Mouse (Mus musculus) urinary bladder, postnatal 10 days (tissue): ENCODE data around the gene E2f8.

Source experiments
- DNase-seq: peaks from one replicate; pipeline ENCODE4 v3.0.0; 2022; ENCODE audit warnings: low spot score

Gene E2f8

GRCm38 (mm10) chr7:48891029-48891428 lies 9.6 kb upstream of the E2f8 start:
- no peak for DNase-seq

GRCm38 (mm10) chr7:48888751-48889150 lies 7.4 kb upstream of the E2f8 start:
- DNase-seq: no peak

- no peak for DNase-seq
Observed at GRCm38 (mm10) chr7:48887973-48888372, 6.6 kb upstream of the E2f8 start.

DNA sequence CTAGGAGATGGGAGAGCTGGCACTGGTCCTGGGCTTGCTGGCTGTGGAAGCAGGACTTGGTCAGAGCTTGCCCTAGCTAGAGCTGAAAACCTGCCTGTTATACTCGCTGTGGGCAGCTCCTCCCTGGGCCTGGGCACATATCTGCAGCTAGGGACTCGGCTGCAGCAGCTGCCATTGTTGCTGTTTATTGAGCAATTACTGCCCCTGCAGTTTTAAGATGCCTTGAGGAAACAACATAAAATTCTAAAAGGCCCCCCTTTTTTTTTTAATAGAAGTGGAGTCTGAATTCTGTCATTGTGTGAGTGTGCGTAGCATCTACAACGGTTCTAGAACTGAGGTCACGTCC lies 2.8 kb upstream of the E2f8 start:
- DNase-seq: no peak

DNA sequence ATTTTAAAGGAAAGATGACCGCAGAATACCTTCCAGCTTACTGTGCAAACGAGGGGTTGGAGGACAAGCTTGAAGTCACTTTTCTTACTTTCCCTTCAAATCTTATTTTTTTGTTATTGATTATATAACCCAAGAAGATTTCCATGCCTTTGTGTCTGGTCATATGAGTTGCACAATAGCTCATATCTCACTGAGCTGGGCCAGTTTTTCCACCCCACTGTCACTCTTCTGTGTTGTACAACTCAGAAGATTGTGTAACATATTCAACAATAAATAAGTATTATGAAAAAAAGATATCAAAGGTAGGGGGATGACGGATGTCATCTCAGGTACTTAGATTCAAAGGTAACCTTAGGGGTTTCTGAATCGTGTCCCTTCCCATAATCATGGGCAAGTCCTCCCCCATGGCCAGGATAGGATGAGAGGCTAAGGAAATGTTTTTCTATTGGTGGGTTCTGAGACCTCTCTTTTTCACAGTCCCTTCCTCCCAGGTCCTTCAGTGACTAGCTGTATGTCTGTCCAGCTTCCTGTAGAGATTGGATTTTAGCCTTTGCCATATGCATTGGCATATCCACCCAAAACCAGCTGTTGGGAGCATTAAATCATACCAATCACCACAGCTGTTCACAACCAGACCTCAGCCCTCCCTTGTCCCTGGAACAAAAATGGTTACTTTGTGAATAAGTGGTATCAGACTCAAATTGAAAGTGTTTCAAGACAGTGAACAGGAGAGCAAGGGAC lies 2.3 kb upstream of the E2f8 start:
- DNase-seq: no peak

- no peak for DNase-seq
Observed at GRCm38 (mm10) chr7:48881971-48882609, 694 bp upstream of the E2f8 start.

GRCm38 (mm10) chr7:48880591-48881481 lies 560 bp downstream of the E2f8 start:
- DNase-seq: peak; percentile 88

- no peak for DNase-seq
Observed at GRCm38 (mm10) chr7:48879574-48879973, 1.8 kb downstream of the E2f8 start.

DNA sequence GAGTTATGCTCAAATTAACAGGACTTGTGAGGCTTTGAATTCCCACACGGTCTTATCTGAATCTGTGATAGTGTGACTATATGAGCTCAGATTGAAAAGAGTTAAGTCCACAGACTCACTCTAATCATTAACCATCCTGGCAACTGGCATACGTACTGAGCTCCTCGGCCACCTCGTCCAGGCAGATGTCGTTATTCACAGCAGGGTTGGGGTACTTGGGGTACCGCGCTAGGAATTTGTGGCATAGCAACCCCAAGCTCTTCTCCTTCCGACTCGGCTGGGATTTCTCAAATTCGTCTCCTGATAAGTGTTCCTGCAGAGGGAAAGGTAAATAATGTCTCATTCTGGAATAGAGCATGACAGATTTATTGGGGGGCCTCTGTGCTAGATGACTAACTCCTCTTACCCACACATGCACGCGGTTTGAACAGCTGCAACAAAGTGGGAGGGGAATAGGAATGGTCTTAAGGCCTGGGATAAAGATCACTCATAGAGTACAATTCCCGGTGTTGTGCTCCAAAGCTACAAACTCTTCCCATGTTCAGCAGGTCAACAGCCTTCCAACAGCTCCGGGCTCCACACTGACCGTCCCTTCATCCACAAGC lies 3.5 kb downstream of the E2f8 start:
- DNase-seq: no peak

- DNase-seq: no peak
Observed at GRCm38 (mm10) chr7:48876526-48876925, 4.9 kb downstream of the E2f8 start.

- no peak for DNase-seq
Observed at GRCm38 (mm10) chr7:48875096-48875495, 6.3 kb downstream of the E2f8 start.

GRCm38 (mm10) chr7:48871292-48871691 lies 10.1 kb downstream of the E2f8 start:
- DNase-seq: no peak

DNA sequence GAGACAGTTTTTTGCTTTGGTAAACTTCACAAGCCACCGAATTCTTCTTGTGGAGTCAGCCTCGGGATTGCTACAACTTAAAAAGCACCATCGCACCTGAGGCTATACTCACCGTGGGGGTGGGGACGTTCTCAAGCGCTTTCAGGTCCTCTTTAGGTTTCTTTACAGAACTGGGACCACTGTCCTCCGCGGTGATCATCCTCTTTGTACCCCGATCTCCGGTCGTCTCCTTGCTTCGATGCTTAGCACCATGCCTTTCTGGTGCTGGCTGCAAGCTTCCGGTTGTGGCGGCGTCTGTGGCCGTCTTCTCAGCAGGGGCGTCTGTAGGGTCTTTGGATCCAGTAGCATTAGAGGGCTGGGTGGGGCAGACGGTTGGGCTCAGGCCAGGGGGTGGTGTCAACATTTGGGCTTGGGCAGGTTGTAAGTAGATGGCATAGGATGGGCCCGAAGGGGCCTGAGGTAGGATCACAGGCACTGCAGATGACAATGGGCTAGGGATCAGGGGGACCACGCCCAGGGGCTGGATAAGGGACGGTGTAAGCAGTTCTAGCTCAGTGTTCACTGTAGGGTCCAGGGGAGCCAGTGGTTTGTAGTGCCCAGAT lies 10.7 kb downstream of the E2f8 start:
- DNase-seq: no peak

DNA sequence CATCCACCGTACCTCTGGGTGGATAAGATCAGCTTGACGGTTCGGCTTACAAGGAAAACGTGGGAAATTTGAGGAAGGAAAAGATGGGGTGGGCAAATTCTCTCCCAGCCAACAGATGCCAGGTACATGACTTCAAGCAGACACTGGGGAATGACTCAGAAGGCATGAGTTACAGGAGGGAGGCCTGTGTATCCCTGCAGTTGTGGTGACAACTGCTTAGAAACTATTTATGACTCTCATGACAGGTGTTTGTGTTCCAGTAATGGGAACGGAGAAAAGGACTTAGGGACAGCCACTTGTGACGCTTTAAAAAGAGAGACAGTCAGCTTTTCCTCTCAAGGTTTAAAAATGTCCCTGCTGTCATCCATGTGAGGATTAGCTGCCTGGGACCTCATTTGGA lies 11.3 kb downstream of the E2f8 start:
- no peak for DNase-seq

DNA sequence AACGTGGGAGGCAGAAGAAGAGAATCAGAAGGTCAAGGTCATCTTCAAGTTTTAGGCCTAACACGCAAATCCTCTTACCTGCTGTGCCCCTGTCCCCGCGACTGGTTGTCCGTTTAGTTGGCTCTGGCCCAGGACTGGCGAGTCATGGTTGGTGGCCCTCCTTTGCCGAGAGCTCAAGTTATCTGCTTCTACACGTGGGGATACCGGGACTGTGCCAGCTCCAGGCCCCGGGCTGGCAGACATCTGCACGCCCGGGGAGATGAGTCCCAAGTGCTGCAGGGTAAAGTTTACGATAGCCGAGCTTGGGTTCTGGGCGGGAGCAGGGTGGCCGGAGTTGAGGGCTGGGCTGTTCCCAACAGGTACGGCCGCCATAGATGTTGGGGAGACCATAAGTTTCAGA lies 13.8 kb downstream of the E2f8 start:
- no peak for DNase-seq

- no peak for DNase-seq
Observed at GRCm38 (mm10) chr7:48864671-48865458, 16.5 kb downstream of the E2f8 start.

GRCm38 (mm10) chr7:48864199-48864598 lies 17.2 kb downstream of the E2f8 start:
- no peak for DNase-seq

GRCm38 (mm10) chr7:48861796-48862195 lies 19.6 kb downstream of the E2f8 start:
- DNase-seq: no peak

DNA sequence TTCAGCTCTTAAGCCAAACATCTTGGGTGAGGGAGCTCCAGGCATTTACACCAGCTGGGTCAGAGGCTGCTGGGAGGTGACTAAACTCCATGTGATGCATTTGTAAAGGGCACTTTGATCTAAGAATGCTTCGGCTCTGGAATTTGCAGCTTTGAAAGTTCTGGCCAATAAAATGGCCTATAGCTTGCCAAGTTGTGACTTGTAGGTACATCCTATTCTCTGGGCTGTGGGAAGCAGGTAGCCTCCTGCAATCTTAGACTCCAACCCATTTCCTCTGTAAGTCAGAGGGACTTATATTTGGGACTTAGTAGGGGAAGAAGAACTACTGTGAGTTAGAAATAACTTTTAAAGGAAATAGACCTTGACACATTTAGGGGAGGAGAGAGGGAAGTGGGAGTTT lies 20.4 kb downstream of the E2f8 start:
- no peak for DNase-seq

DNA sequence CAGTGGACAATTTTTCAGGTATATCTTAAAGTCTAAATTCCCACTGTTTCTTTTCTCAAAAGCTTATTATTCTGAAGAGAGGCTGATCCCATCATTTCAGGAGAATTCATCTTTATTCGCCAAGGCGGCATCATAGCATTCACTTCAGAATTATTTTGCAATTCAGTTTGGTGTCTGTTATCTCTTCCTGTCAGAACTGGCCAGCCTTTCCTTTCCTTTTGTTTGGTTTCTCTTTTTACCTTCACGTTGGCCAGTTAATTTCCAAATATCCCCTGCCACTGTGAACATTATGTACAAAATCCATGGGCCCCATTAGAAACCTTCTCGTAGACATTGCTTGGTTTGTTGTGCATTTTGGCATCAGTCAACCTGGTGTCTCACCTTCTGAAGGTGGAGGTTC lies 22.0 kb downstream of the E2f8 start:
- no peak for DNase-seq

- no peak for DNase-seq
Observed at GRCm38 (mm10) chr7:48858257-48858656, 23.1 kb downstream of the E2f8 start.
